Mouse (Mus musculus): ENCODE data around the gene Tlr2. TPM values are rescaled to one million over a fixed set of nuclear protein-coding genes. Genes with fewer than 3 reads are reported as not detected.
"Not testable (repeated sequence)": the region's sequence is repeated elsewhere in the genome, so short reads cannot be mapped to it uniquely, and the experiment has no call there.

Tlr2 gene
- polyA plus RNA-seq, 1 experiment from 2014 or later, result 2.2 TPM

GRCm38 (mm10) chr3:83869776-83870175 is 28.2 kb upstream of the Tlr2 start:
- no peak overlapping the region for H3K27ac ChIP-seq (ENCODE audit: low read length)
- no peaks in the 10 kb centered on the region for H3K9me3 ChIP-seq (ENCODE audit: control insufficient read depth, low read length)
- no peak overlapping the region for H3K4me2 ChIP-seq (ENCODE audit: low read depth, low read length)
- no peak overlapping the region for H3K9ac ChIP-seq (ENCODE audit: low read depth, low read length)
- WGBS, result 96% methylated on average over 2 of the region's 2 CpGs
- H3K4me3 ChIP-seq (ENCODE audit: low read length), result no peak overlapping the region
- no peak for ATAC-seq
- H3K4me1 ChIP-seq (ENCODE audit: control insufficient read depth, insufficient read depth, low read length), result no peaks in the 10 kb centered on the region
- no peaks in the 10 kb centered on the region for H3K36me3 ChIP-seq (ENCODE audit: control insufficient read depth, insufficient read depth, low read length)
- H3K27me3 ChIP-seq (replicated peaks; ENCODE audit: control insufficient read depth, insufficient read depth, low read length), result no peaks in the 10 kb centered on the region

GRCm38 (mm10) chr3:83867026-83867425 is 25.5 kb upstream of the Tlr2 start:
- H3K27me3 ChIP-seq (replicated peaks; ENCODE audit: control insufficient read depth, insufficient read depth, low read length); H3K27ac ChIP-seq (ENCODE audit: low read length); ATAC-seq; H3K4me3 ChIP-seq (ENCODE audit: low read length); H3K9ac ChIP-seq (ENCODE audit: low read depth, low read length); H3K9me3 ChIP-seq (ENCODE audit: control insufficient read depth, low read length); H3K36me3 ChIP-seq (ENCODE audit: control insufficient read depth, insufficient read depth, low read length); H3K4me1 ChIP-seq (ENCODE audit: control insufficient read depth, insufficient read depth, low read length); H3K4me2 ChIP-seq (ENCODE audit: low read depth, low read length): not testable (repeated sequence)

- ATAC-seq, result peak; percentile 23; the same call in 1 of the 2 replicates
- no peaks in the 10 kb centered on the region for H3K27me3 ChIP-seq (replicated peaks; ENCODE audit: control insufficient read depth, insufficient read depth, low read length)
- H3K4me2 ChIP-seq (ENCODE audit: low read depth, low read length), result no peak overlapping the region
- 75% methylated on average over 2 of the region's 2 CpGs for WGBS
- no peak overlapping the region for H3K9ac ChIP-seq (ENCODE audit: low read depth, low read length)
- H3K27ac ChIP-seq (ENCODE audit: low read length), result no peak overlapping the region
- H3K9me3 ChIP-seq (ENCODE audit: control insufficient read depth, low read length), result no peaks in the 10 kb centered on the region
- no peaks in the 10 kb centered on the region for H3K36me3 ChIP-seq (ENCODE audit: control insufficient read depth, insufficient read depth, low read length)
- H3K4me1 ChIP-seq (ENCODE audit: control insufficient read depth, insufficient read depth, low read length), result no peaks in the 10 kb centered on the region
- no peak overlapping the region for H3K4me3 ChIP-seq (ENCODE audit: low read length)
These were observed 23.6 kb upstream of the Tlr2 start for GRCm38 (mm10) chr3:83865216-83865615.

- H3K4me1 ChIP-seq (ENCODE audit: control insufficient read depth, insufficient read depth, low read length), result no peaks in the 10 kb centered on the region
- H3K27me3 ChIP-seq (replicated peaks; ENCODE audit: control insufficient read depth, insufficient read depth, low read length), result no peaks in the 10 kb centered on the region
- H3K4me2 ChIP-seq (ENCODE audit: low read depth, low read length), result no peak overlapping the region
- no peak overlapping the region for H3K27ac ChIP-seq (ENCODE audit: low read length)
- no peaks in the 10 kb centered on the region for H3K9me3 ChIP-seq (ENCODE audit: control insufficient read depth, low read length)
- no peak overlapping the region for H3K4me3 ChIP-seq (ENCODE audit: low read length)
- H3K9ac ChIP-seq (ENCODE audit: low read depth, low read length), result no peak overlapping the region
- ATAC-seq, result no peak
- H3K36me3 ChIP-seq (ENCODE audit: control insufficient read depth, insufficient read depth, low read length), result no peaks in the 10 kb centered on the region
- 82% methylated on average over 9 of the region's 9 CpGs for WGBS
These were observed 22.5 kb upstream of the Tlr2 start for GRCm38 (mm10) chr3:83864064-83864548.

- Histone ChIP-seq H3K4me1 (ENCODE audit: control insufficient read depth, insufficient read depth, low read length) (no peaks in the 10 kb centered on the region), H3K4me3 (ENCODE audit: low read length) (no peak overlapping the region), H3K4me2 (ENCODE audit: low read depth, low read length) (no peak overlapping the region), H3K9ac (ENCODE audit: low read depth, low read length) (no peak overlapping the region), H3K27ac (ENCODE audit: low read length) (no peak overlapping the region), H3K36me3 (ENCODE audit: control insufficient read depth, insufficient read depth, low read length) (no peaks in the 10 kb centered on the region), H3K27me3 (replicated peaks; ENCODE audit: control insufficient read depth, insufficient read depth, low read length) (no peaks in the 10 kb centered on the region), H3K9me3 (ENCODE audit: control insufficient read depth, low read length) (no peaks in the 10 kb centered on the region)
- WGBS, result 23% methylated on average over 1 of the region's 1 CpGs
- peak; percentile 64 for ATAC-seq
These were observed 21.4 kb upstream of the Tlr2 start for GRCm38 (mm10) chr3:83862956-83863355.

- Histone ChIP-seq H3K4me3 (ENCODE audit: low read length) (no peak overlapping the region), H3K9me3 (ENCODE audit: control insufficient read depth, low read length) (no peaks in the 10 kb centered on the region), H3K27me3 (replicated peaks; ENCODE audit: control insufficient read depth, insufficient read depth, low read length) (no peaks in the 10 kb centered on the region), H3K9ac (ENCODE audit: low read depth, low read length) (no peak overlapping the region), H3K4me1 (ENCODE audit: control insufficient read depth, insufficient read depth, low read length) (no peaks in the 10 kb centered on the region), H3K27ac (ENCODE audit: low read length) (no peak overlapping the region), H3K4me2 (ENCODE audit: low read depth, low read length) (no peak overlapping the region), H3K36me3 (ENCODE audit: control insufficient read depth, insufficient read depth, low read length) (no peaks in the 10 kb centered on the region)
- 86% methylated on average over 7 of the region's 7 CpGs for WGBS
- ATAC-seq, result no peak
These were observed 18.0 kb upstream of the Tlr2 start for GRCm38 (mm10) chr3:83859595-83859994.

GRCm38 (mm10) chr3:83859071-83859470 is 17.5 kb upstream of the Tlr2 start:
- no peak overlapping the region for H3K9ac ChIP-seq (ENCODE audit: low read depth, low read length)
- no peak for ATAC-seq
- WGBS, result 88% methylated on average over 3 of the region's 3 CpGs

GRCm38 (mm10) chr3:83857621-83858020 is 16.1 kb upstream of the Tlr2 start:
- H3K36me3 ChIP-seq (ENCODE audit: control insufficient read depth, insufficient read depth, low read length), result no peaks in the 10 kb centered on the region
- 92% methylated on average over 13 of the region's 13 CpGs for WGBS
- H3K4me2 ChIP-seq (ENCODE audit: low read depth, low read length), result no peak overlapping the region
- no peaks in the 10 kb centered on the region for H3K9me3 ChIP-seq (ENCODE audit: control insufficient read depth, low read length)
- H3K27ac ChIP-seq (ENCODE audit: low read length), result no peak overlapping the region
- no peak for ATAC-seq
- H3K27me3 ChIP-seq (replicated peaks; ENCODE audit: control insufficient read depth, insufficient read depth, low read length), result no peaks in the 10 kb centered on the region
- no peaks in the 10 kb centered on the region for H3K4me1 ChIP-seq (ENCODE audit: control insufficient read depth, insufficient read depth, low read length)
- H3K4me3 ChIP-seq (ENCODE audit: low read length), result no peak overlapping the region
- no peak overlapping the region for H3K9ac ChIP-seq (ENCODE audit: low read depth, low read length)

More at GRCm38 (mm10) chr3:83859071-83859470, 17.5 kb upstream of the Tlr2 start:
- H3K27me3 ChIP-seq (replicated peaks; ENCODE audit: control insufficient read depth, insufficient read depth, low read length), result no peaks in the 10 kb centered on the region
- no peak overlapping the region for H3K4me3 ChIP-seq (ENCODE audit: low read length)
- H3K4me1 ChIP-seq (ENCODE audit: control insufficient read depth, insufficient read depth, low read length), result no peaks in the 10 kb centered on the region
- H3K27ac ChIP-seq (ENCODE audit: low read length), result no peak overlapping the region
- H3K4me2 ChIP-seq (ENCODE audit: low read depth, low read length), result no peak overlapping the region
- H3K9me3 ChIP-seq (ENCODE audit: control insufficient read depth, low read length), result no peaks in the 10 kb centered on the region
- H3K36me3 ChIP-seq (ENCODE audit: control insufficient read depth, insufficient read depth, low read length), result no peaks in the 10 kb centered on the region

- 90% methylated on average over 5 of the region's 5 CpGs for WGBS
- ATAC-seq, result no peak
- no peaks in the 10 kb centered on the region for H3K27me3 ChIP-seq (replicated peaks; ENCODE audit: control insufficient read depth, insufficient read depth, low read length)
- no peaks in the 10 kb centered on the region for H3K4me1 ChIP-seq (ENCODE audit: control insufficient read depth, insufficient read depth, low read length)
- no peak overlapping the region for H3K27ac ChIP-seq (ENCODE audit: low read length)
- no peak overlapping the region for H3K4me2 ChIP-seq (ENCODE audit: low read depth, low read length)
- no peak overlapping the region for H3K9ac ChIP-seq (ENCODE audit: low read depth, low read length)
- H3K36me3 ChIP-seq (ENCODE audit: control insufficient read depth, insufficient read depth, low read length), result no peaks in the 10 kb centered on the region
- no peak overlapping the region for H3K4me3 ChIP-seq (ENCODE audit: low read length)
- no peaks in the 10 kb centered on the region for H3K9me3 ChIP-seq (ENCODE audit: control insufficient read depth, low read length)
These were observed 14.1 kb upstream of the Tlr2 start for GRCm38 (mm10) chr3:83855643-83856042.

GRCm38 (mm10) chr3:83849341-83849740 is 7.8 kb upstream of the Tlr2 start:
- 72% methylated on average over 2 of the region's 2 CpGs for WGBS
- Histone ChIP-seq H3K9ac (ENCODE audit: low read depth, low read length) (no peak overlapping the region), H3K27ac (ENCODE audit: low read length) (no peak overlapping the region), H3K4me2 (ENCODE audit: low read depth, low read length) (no peak overlapping the region), H3K4me1 (ENCODE audit: control insufficient read depth, insufficient read depth, low read length) (no peaks in the 10 kb centered on the region), H3K36me3 (ENCODE audit: control insufficient read depth, insufficient read depth, low read length) (no peaks in the 10 kb centered on the region), H3K27me3 (replicated peaks; ENCODE audit: control insufficient read depth, insufficient read depth, low read length) (no peaks in the 10 kb centered on the region), H3K4me3 (ENCODE audit: low read length) (no peak overlapping the region), H3K9me3 (ENCODE audit: control insufficient read depth, low read length) (no peaks in the 10 kb centered on the region)
- no peak for ATAC-seq

Data from intestine, embryonic 16.5 days (tissue).